Mouse (Mus musculus): ENCODE measurements at regions not wholly inside any gene's neighbourhood (a gene's known extent, or its start where the extent isn't known, plus 50 kb on each side); places are given as distances from the start of the nearest gene placed in this dataset.

GRCm38 (mm10) chr1:149010767-149011166 lies 950.3 kb downstream of the Pla2g4a start:
- TF ChIP-seq CTCF (conservative IDR thresholded peaks at IDR 0.05; ENCODE audit: low read length): no peak
- no peak for TF ChIP-seq NANOG (IDR thresholded peaks at IDR 0.05; ENCODE audit: borderline replicate concordance, low read length)
